Mouse (Mus musculus): ENCODE results near the gene Kcnj3. TPM values are rescaled to one million over a fixed set of nuclear protein-coding genes. Genes with fewer than 3 reads are reported as not detected.

Kcnj3 gene
- 1.8 and 2.2 TPM in 2 replicates for polyA plus RNA-seq (2016; fragmentation: Nextera tagmentation; extraction: Ambion mirVana)

GRCm38 (mm10) chr2:55435721-55436260, at the start of gene Kcnj3:
TSS of gene Kcnj3 (plus strand) at chr2:55435970.
- Histone ChIP-seq H3K9me3 (replicated peaks) (no peaks in the 10 kb centered on the region), H3K27me3 (peaks cover 27% of the 10 kb centered on the region), H3K4me2 (replicated peaks) (peak within 1 kb of the TSS; percentile 93), H3K4me3 (peak within 1 kb of the TSS; percentile 53), H3K36me3 (no peaks in the 10 kb centered on the region), H3K4me1 (peaks cover 21% of the 10 kb centered on the region), H3K27ac (no peak within 1 kb of the TSS), H3K9ac (peak within 1 kb of the TSS; percentile 58)
- ATAC-seq (ENCODE audit: low FRiP score), result peak; percentile 83
- WGBS, result 0% methylated on average over 20 of the region's 20 CpGs

- ATAC-seq (ENCODE audit: low FRiP score), result peak; percentile 69
- H3K27ac ChIP-seq, result no peak overlapping the region
- 58% methylated on average over 3 of the region's 3 CpGs for WGBS
- no peaks in the 10 kb centered on the region for H3K4me1 ChIP-seq
- H3K36me3 ChIP-seq, result no peaks in the 10 kb centered on the region
- no peak overlapping the region for H3K4me3 ChIP-seq
- H3K9me3 ChIP-seq (replicated peaks), result no peaks in the 10 kb centered on the region
- no peaks in the 10 kb centered on the region for H3K27me3 ChIP-seq
- no peak overlapping the region for H3K9ac ChIP-seq
- no peak overlapping the region for H3K4me2 ChIP-seq (replicated peaks)
Observed at GRCm38 (mm10) chr2:55390330-55390989, 45.3 kb upstream of the Kcnj3 start.

GRCm38 (mm10) chr2:55405307-55405706, 30.5 kb upstream of the Kcnj3 start:
- H3K4me3 ChIP-seq, result no peak overlapping the region
- H3K9ac ChIP-seq, result no peak overlapping the region
- H3K36me3 ChIP-seq, result no peaks in the 10 kb centered on the region
- no peaks in the 10 kb centered on the region for H3K9me3 ChIP-seq (replicated peaks)
- WGBS, result 87% methylated on average over 1 of the region's 1 CpGs
- ATAC-seq (ENCODE audit: low FRiP score), result 0 out of 2 replicates have a peak, but pooled peaks have one; percentile 40
- no peak overlapping the region for H3K4me2 ChIP-seq (replicated peaks)
- no peaks in the 10 kb centered on the region for H3K27me3 ChIP-seq
- no peaks in the 10 kb centered on the region for H3K4me1 ChIP-seq
- H3K27ac ChIP-seq, result no peak overlapping the region

GRCm38 (mm10) chr2:55427633-55428032, 8.1 kb upstream of the Kcnj3 start:
- H3K9ac ChIP-seq, result no peak overlapping the region
- WGBS, result 60% methylated on average over 2 of the region's 2 CpGs

GRCm38 (mm10) chr2:55432104-55432503, 3.7 kb upstream of the Kcnj3 start:
- Histone ChIP-seq H3K4me3 (no peak overlapping the region), H3K36me3 (no peaks in the 10 kb centered on the region), H3K4me2 (replicated peaks) (no peak overlapping the region), H3K27ac (no peak overlapping the region), H3K9me3 (replicated peaks) (no peaks in the 10 kb centered on the region), H3K27me3 (peaks cover 14% of the 10 kb centered on the region), H3K9ac (no peak overlapping the region), H3K4me1 (peaks cover 11% of the 10 kb centered on the region)
- no peak for ATAC-seq (ENCODE audit: low FRiP score)
- 89% methylated on average over 4 of the region's 4 CpGs for WGBS

More at GRCm38 (mm10) chr2:55427633-55428032, 8.1 kb upstream of the Kcnj3 start:
- Histone ChIP-seq H3K4me3 (no peak overlapping the region), H3K27me3 (no peaks in the 10 kb centered on the region), H3K4me1 (no peaks in the 10 kb centered on the region), H3K36me3 (no peaks in the 10 kb centered on the region), H3K9me3 (replicated peaks) (no peaks in the 10 kb centered on the region), H3K27ac (no peak overlapping the region), H3K4me2 (replicated peaks) (no peak overlapping the region)
- no peak for ATAC-seq (ENCODE audit: low FRiP score)

GRCm38 (mm10) chr2:55436261-55437006, 664 bp downstream of the Kcnj3 start:
- Histone ChIP-seq H3K27ac (no peak overlapping the region), H3K9ac (peak overlapping the region; percentile 58)

GRCm38 (mm10) chr2:55437007-55437949, 1.5 kb downstream of the Kcnj3 start:
- peak overlapping the region; percentile 93 for H3K4me2 ChIP-seq (replicated peaks)
- H3K27me3 ChIP-seq, result peaks cover 27% of the 10 kb centered on the region
- H3K36me3 ChIP-seq, result no peaks in the 10 kb centered on the region
- WGBS, result under 1% methylated on average over 51 of the region's 51 CpGs
- peaks cover 21% of the 10 kb centered on the region for H3K4me1 ChIP-seq
- peak overlapping the region; percentile 53 for H3K4me3 ChIP-seq
- H3K9ac ChIP-seq, result peak overlapping the region; percentile 58
- peak; percentile 50 for ATAC-seq (ENCODE audit: low FRiP score)
- no peaks in the 10 kb centered on the region for H3K9me3 ChIP-seq (replicated peaks)
- H3K27ac ChIP-seq, result no peak overlapping the region

More at GRCm38 (mm10) chr2:55436261-55437006, 664 bp downstream of the Kcnj3 start:
- Histone ChIP-seq H3K4me3 (peak overlapping the region; percentile 53), H3K27me3 (peaks cover 27% of the 10 kb centered on the region), H3K36me3 (no peaks in the 10 kb centered on the region), H3K9me3 (replicated peaks) (no peaks in the 10 kb centered on the region), H3K4me1 (peaks cover 21% of the 10 kb centered on the region), H3K4me2 (replicated peaks) (peak overlapping the region; percentile 93)
- peak; percentile 66 for ATAC-seq (ENCODE audit: low FRiP score)
- under 1% methylated on average over 21 of the region's 21 CpGs for WGBS

- H3K27ac ChIP-seq, result no peak overlapping the region
- H3K4me3 ChIP-seq, result peak overlapping the region; percentile 53
- no peaks in the 10 kb centered on the region for H3K36me3 ChIP-seq
- no peak for ATAC-seq (ENCODE audit: low FRiP score)
- H3K9ac ChIP-seq, result peak overlapping the region; percentile 58; the same call in 1 of the 2 replicates
- H3K4me2 ChIP-seq (replicated peaks), result peak overlapping the region; percentile 93
- WGBS, result 0% methylated on average over 1 of the region's 1 CpGs
- H3K4me1 ChIP-seq, result peaks cover 21% of the 10 kb centered on the region
- peaks cover 27% of the 10 kb centered on the region for H3K27me3 ChIP-seq
- H3K9me3 ChIP-seq (replicated peaks), result no peaks in the 10 kb centered on the region
Observed at GRCm38 (mm10) chr2:55437977-55438376, 2.2 kb downstream of the Kcnj3 start.

GRCm38 (mm10) chr2:55439211-55439610, 3.4 kb downstream of the Kcnj3 start:
- ATAC-seq (ENCODE audit: low FRiP score), result no peak
- no peak overlapping the region for H3K9ac ChIP-seq
- no peaks in the 10 kb centered on the region for H3K9me3 ChIP-seq (replicated peaks)
- H3K4me2 ChIP-seq (replicated peaks), result no peak overlapping the region
- H3K4me3 ChIP-seq, result no peak overlapping the region
- no peak overlapping the region for H3K27ac ChIP-seq
- peaks cover 21% of the 10 kb centered on the region for H3K4me1 ChIP-seq
- peaks cover 27% of the 10 kb centered on the region for H3K27me3 ChIP-seq
- H3K36me3 ChIP-seq, result no peaks in the 10 kb centered on the region

GRCm38 (mm10) chr2:55442006-55442405, 6.2 kb downstream of the Kcnj3 start:
- no peak overlapping the region for H3K9ac ChIP-seq
- no peak overlapping the region for H3K4me2 ChIP-seq (replicated peaks)
- 72% methylated on average over 2 of the region's 2 CpGs for WGBS
- ATAC-seq (ENCODE audit: low FRiP score), result no peak
- H3K27me3 ChIP-seq, result peaks cover 14% of the 10 kb centered on the region; the same call in 1 of the 2 replicates
- no peaks in the 10 kb centered on the region for H3K36me3 ChIP-seq
- no peak overlapping the region for H3K27ac ChIP-seq
- peaks cover 11% of the 10 kb centered on the region for H3K4me1 ChIP-seq
- H3K4me3 ChIP-seq, result no peak overlapping the region
- H3K9me3 ChIP-seq (replicated peaks), result no peaks in the 10 kb centered on the region

GRCm38 (mm10) chr2:55447298-55447697, 11.5 kb downstream of the Kcnj3 start:
- no peak for ATAC-seq (ENCODE audit: low FRiP score)
- no peaks in the 10 kb centered on the region for H3K36me3 ChIP-seq
- H3K4me2 ChIP-seq (replicated peaks), result no peak overlapping the region
- no peak overlapping the region for H3K9ac ChIP-seq
- H3K27me3 ChIP-seq, result no peaks in the 10 kb centered on the region
- no peak overlapping the region for H3K27ac ChIP-seq
- H3K9me3 ChIP-seq (replicated peaks), result no peaks in the 10 kb centered on the region
- no peaks in the 10 kb centered on the region for H3K4me1 ChIP-seq
- no peak overlapping the region for H3K4me3 ChIP-seq
